Mouse (Mus musculus) kidney, postnatal 10 days (tissue): ENCODE data around the gene Tspan4.
A peak's percentile ranks its signal among the peaks of the same experiment; 100 is the strongest.

Experiments used
- DNase-seq: peaks from one replicate; pipeline ENCODE4 v3.0.0; 2021; ENCODE audit warnings: mixed read lengths

Gene Tspan4

GRCm38 (mm10) chr7:141475011-141475804, at the start of gene Tspan4, which contains the start of gene Polr2l:
Gene Tspan4 (plus strand): TSS chr7:141475240.
Gene Polr2l (minus strand): TSS chr7:141475132.
- DNase-seq, result peak; percentile 91

GRCm38 (mm10) chr7:141426948-141427730, 47.9 kb upstream of the Tspan4 start:
- no peak for DNase-seq

GRCm38 (mm10) chr7:141428701-141429100, 46.3 kb upstream of the Tspan4 start:
- no peak for DNase-seq

GRCm38 (mm10) chr7:141429310-141429709, 45.7 kb upstream of the Tspan4 start, which contains the start of gene Cend1:
Gene Cend1 (minus strand): TSS chr7:141429491.
- DNase-seq, result peak; percentile 62

GRCm38 (mm10) chr7:141429840-141430584, 45.0 kb upstream of the Tspan4 start:
- DNase-seq, result no peak

GRCm38 (mm10) chr7:141430585-141431240, 44.3 kb upstream of the Tspan4 start:
- no peak for DNase-seq

GRCm38 (mm10) chr7:141431434-141432185, 43.4 kb upstream of the Tspan4 start:
- DNase-seq, result no peak

GRCm38 (mm10) chr7:141432186-141432611, 42.8 kb upstream of the Tspan4 start:
- no peak for DNase-seq

- DNase-seq, result peak; percentile 57
Measured at GRCm38 (mm10) chr7:141432741-141433516, 42.1 kb upstream of the Tspan4 start.

GRCm38 (mm10) chr7:141433517-141434400, 41.3 kb upstream of the Tspan4 start:
- no peak for DNase-seq

GRCm38 (mm10) chr7:141434464-141434863, 40.6 kb upstream of the Tspan4 start:
- peak; percentile 58 for DNase-seq

GRCm38 (mm10) chr7:141435129-141435855, 39.7 kb upstream of the Tspan4 start:
- peak; percentile 70 for DNase-seq

GRCm38 (mm10) chr7:141435856-141436522, 39.1 kb upstream of the Tspan4 start:
- no peak for DNase-seq

- no peak for DNase-seq
Measured at GRCm38 (mm10) chr7:141436523-141436892, 38.5 kb upstream of the Tspan4 start.

- peak; percentile 89 for DNase-seq
Measured at GRCm38 (mm10) chr7:141437178-141438120, 37.6 kb upstream of the Tspan4 start, which contains the start of gene Slc25a22. Gene Slc25a22 (minus strand): TSS chr7:141437892.

- DNase-seq, result no peak
Measured at GRCm38 (mm10) chr7:141438201-141438968, 36.7 kb upstream of the Tspan4 start.
